Mouse (Mus musculus) kidney, adult 2 months (tissue): Measurements from ENCODE around the gene Slc7a15.

Experiments
- CTCF ChIP-seq: fragments of 200-500 bp; conservative IDR thresholded peaks from 2 replicates; pipeline ENCODE4 v1.5.1; 2011; ENCODE audit warnings: low read depth, mild to moderate bottlenecking, control low read depth, low read length, moderate library complexity, mixed read lengths; ENCODE audit not compliant: insufficient read depth, insufficient read length
- POLR2A ChIP-seq: fragments of 200-500 bp; IDR thresholded peaks from one replicate; pipeline ENCODE4 v1.6.1; 2011; ENCODE audit warnings: low read depth, low read length, control low read depth

GRCm38 (mm10) chr12:8511037-8511882, 87.6 kb downstream of the Slc7a15 start:
- TF ChIP-seq CTCF (no peak), POLR2A (no peak)
